Mouse (Mus musculus) liver, postnatal 0 days (tissue): ENCODE measurements around the gene Ptprk. TPM values are rescaled to one million over a fixed set of nuclear protein-coding genes. Genes with fewer than 3 reads are reported as not detected.

ENCODE experiments used
- ATAC-seq: fragments of 200-750 bp; cut with Nextera tagmentation; 2 replicates; pipeline ENCODE4 v1.8.0; 2017; ENCODE audit warnings: mild to moderate bottlenecking, moderate library complexity
- DNase-seq: peaks from one replicate; pipeline ENCODE4 v3.0.0-alpha.2; 2016
- H3K27ac ChIP-seq: fragments of 300-500 bp; sonication (generic); 2 replicates; pipeline ENCODE4 v1.5.1; 2014; ENCODE audit warnings: antibody characterized with exemption, moderate library complexity, mild to moderate bottlenecking, low read depth
- H3K27me3 ChIP-seq: fragments of 300-500 bp; sonication (generic); 2 replicates; pipeline ENCODE4 v1.6.1; 2014; ENCODE audit warnings: low read length, control low read depth, mixed read lengths; ENCODE audit not compliant: insufficient read depth
- H3K36me3 ChIP-seq: fragments of 300-500 bp; sonication (generic); replicated peaks from 2 replicates; pipeline ENCODE4 v1.6.1; 2014; ENCODE audit warnings: mild to moderate bottlenecking, control low read depth, low read length, moderate library complexity, mixed read lengths; ENCODE audit not compliant: insufficient read depth
- H3K4me1 ChIP-seq: fragments of 300-500 bp; sonication (generic); 2 replicates; pipeline ENCODE4 v1.6.1; 2014; ENCODE audit warnings: antibody characterized with exemption, mild to moderate bottlenecking, control low read depth; ENCODE audit not compliant: insufficient read depth
- H3K4me2 ChIP-seq: fragments of 300-500 bp; sonication (generic); 2 replicates; pipeline ENCODE4 v1.6.1; 2014; ENCODE audit warnings: low read depth, mild to moderate bottlenecking, low read length, moderate library complexity, mixed read lengths
- H3K4me3 ChIP-seq: fragments of 300-500 bp; sonication (generic); 2 replicates; pipeline ENCODE4 v1.5.1; 2014; ENCODE audit warnings: low read depth, low read length
- H3K9ac ChIP-seq: fragments of 300-500 bp; sonication (generic); replicated peaks from 2 replicates; pipeline ENCODE4 v1.6.1; 2014; ENCODE audit warnings: mild to moderate bottlenecking, moderate library complexity
- H3K9me3 ChIP-seq: fragments of 300-500 bp; sonication (generic); 2 replicates; pipeline ENCODE4 v1.6.1; 2016; ENCODE audit warnings: mild to moderate bottlenecking, control low read depth, low read length, mixed read lengths
- CTCF ChIP-seq: sonication (generic); IDR thresholded peaks from 2 replicates; pipeline ENCODE4 v1.5.1; 2016; ENCODE audit warnings: antibody characterized with exemption, low read depth
- EP300 ChIP-seq: IDR thresholded peaks from 2 replicates; pipeline ENCODE4 v1.6.1; 2016; ENCODE audit warnings: antibody characterized with exemption, low read depth, mild to moderate bottlenecking
- WGBS: fragments of 180-500 bp; shearing (Covaris S2); extraction: QIAGEN DNeasy Blood & Tissue Kit; methylation state at CpG from one replicate; pipeline ENCODE4 v1.1.7; 2014; ENCODE audit not compliant: insufficient replicate concordance; 5-methylcytosine and 5-hydroxymethylcytosine counted together
- polyA plus RNA-seq: library from polyadenylated mRNA; unstranded; fragments of >200 nt; fragmentation: Nextera tagmentation; extraction: Ambion mirVana; gene quantifications from 2 replicates; pipeline ENCODE4 v1.2.1, GENCODE M21; 2015

Ptprk gene
- polyA plus RNA-seq, 1 experiment from 2014 or later, result 11.1 TPM

- Histone ChIP-seq H3K4me3 (no peak overlapping the region), H3K27me3 (no peaks in the 10 kb centered on the region), H3K4me2 (no peak overlapping the region), H3K36me3 (no peaks in the 10 kb centered on the region), H3K4me1 (peaks cover 3% of the 10 kb centered on the region; the same call in 1 of the 2 replicates), H3K27ac (no peak overlapping the region), H3K9ac (no peak overlapping the region), H3K9me3 (no peaks in the 10 kb centered on the region)
- TF ChIP-seq EP300 (no peak), CTCF (no peak)
- ATAC-seq (no peak), DNase-seq (no peak)
- WGBS, result 65% methylated on average over 4 of the region's 4 CpGs
Measured at GRCm38 (mm10) chr10:28103406-28103906, 28.8 kb downstream of the Ptprk start.

- Histone ChIP-seq H3K4me3 (no peak overlapping the region), H3K27ac (no peak overlapping the region), H3K4me1 (peaks cover 3% of the 10 kb centered on the region; the same call in 1 of the 2 replicates), H3K27me3 (no peaks in the 10 kb centered on the region), H3K4me2 (no peak overlapping the region), H3K9me3 (no peaks in the 10 kb centered on the region), H3K9ac (no peak overlapping the region), H3K36me3 (no peaks in the 10 kb centered on the region)
- DNase-seq (no peak), ATAC-seq (no peak)
- WGBS, result 69% methylated on average over 2 of the region's 2 CpGs
- TF ChIP-seq CTCF (no peak), EP300 (no peak)
Measured at GRCm38 (mm10) chr10:28103924-28104323, 29.3 kb downstream of the Ptprk start.

DNA sequence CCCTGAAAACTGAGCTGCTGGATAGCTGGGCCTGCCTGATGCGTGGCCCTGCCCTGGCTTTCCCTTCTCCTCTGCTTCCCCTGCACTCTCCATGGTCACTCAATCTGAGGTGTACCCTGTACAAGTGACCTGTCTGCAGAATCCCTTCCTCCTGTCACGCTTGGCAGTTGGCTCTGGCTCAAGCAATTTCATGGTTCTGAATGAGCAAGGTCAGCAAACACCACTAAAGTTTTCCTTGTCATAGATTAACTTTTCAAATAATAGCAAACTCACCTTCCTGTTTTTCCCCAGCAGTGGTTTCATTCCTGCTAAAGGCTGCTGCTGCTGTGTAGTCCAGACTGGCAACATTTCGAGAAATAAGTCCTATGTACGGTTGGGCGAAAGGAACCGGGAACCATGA lies 30.6 kb downstream of the Ptprk start:
- no peak overlapping the region for H3K9ac ChIP-seq
- H3K27me3 ChIP-seq, result no peaks in the 10 kb centered on the region
- TF ChIP-seq EP300, result no peak
- TF ChIP-seq CTCF, result no peak
- WGBS, result 56% methylated on average over 6 of the region's 6 CpGs
- peak; percentile 40 for DNase-seq
- no peaks in the 10 kb centered on the region for H3K9me3 ChIP-seq
- peak; percentile 75 for ATAC-seq
- no peaks in the 10 kb centered on the region for H3K36me3 ChIP-seq
- H3K27ac ChIP-seq, result peak overlapping the region; percentile 40; the same call in 1 of the 2 replicates
- H3K4me3 ChIP-seq, result no peak overlapping the region
- H3K4me1 ChIP-seq, result no peaks in the 10 kb centered on the region
- peak overlapping the region; percentile 49 for H3K4me2 ChIP-seq

- WGBS, result 53% methylated on average over 8 of the region's 8 CpGs
- 0 out of 2 replicates have a peak, but pooled peaks cover 2% of the 10 kb centered on the region for H3K4me1 ChIP-seq
- H3K27me3 ChIP-seq, result no peaks in the 10 kb centered on the region
- H3K36me3 ChIP-seq, result no peaks in the 10 kb centered on the region
- no peak for TF ChIP-seq CTCF
- TF ChIP-seq EP300, result no peak
- DNase-seq (no peak), ATAC-seq (no peak)
- no peak overlapping the region for H3K9ac ChIP-seq
- H3K9me3 ChIP-seq, result no peaks in the 10 kb centered on the region
- no peak overlapping the region for H3K4me3 ChIP-seq
- H3K27ac ChIP-seq, result no peak overlapping the region
- no peak overlapping the region for H3K4me2 ChIP-seq
Measured at GRCm38 (mm10) chr10:28112826-28113589, 38.4 kb downstream of the Ptprk start.

DNA sequence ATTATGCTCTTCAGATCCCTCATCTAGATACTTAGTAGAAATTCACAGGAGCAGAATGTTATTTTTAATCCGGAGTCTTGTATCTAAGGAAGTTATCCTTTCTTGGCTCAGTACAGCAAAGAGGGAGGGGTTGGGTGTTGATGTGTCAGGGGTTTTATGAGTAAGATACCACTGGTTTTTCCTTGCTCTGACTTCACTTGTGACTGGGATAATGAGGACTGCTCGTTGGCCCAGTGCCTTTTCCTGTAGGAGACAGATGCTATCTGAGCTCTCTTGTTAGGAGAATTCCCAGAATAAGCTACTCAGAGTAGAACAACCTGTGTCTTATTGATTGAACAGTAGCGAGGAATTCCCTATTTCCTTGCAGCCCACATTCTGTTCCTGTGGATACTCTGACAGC lies 39.3 kb downstream of the Ptprk start:
- Histone ChIP-seq H3K4me2 (peak overlapping the region; percentile 31; the same call in 1 of the 2 replicates), H3K27me3 (no peaks in the 10 kb centered on the region), H3K36me3 (no peaks in the 10 kb centered on the region), H3K4me1 (peaks cover 5% of the 10 kb centered on the region; the same call in 1 of the 2 replicates), H3K4me3 (no peak overlapping the region), H3K9ac (no peak overlapping the region), H3K27ac (no peak overlapping the region), H3K9me3 (no peaks in the 10 kb centered on the region)
- ATAC-seq, result no peak
- 45% methylated on average over 3 of the region's 3 CpGs for WGBS
- DNase-seq, result no peak
- no peak for TF ChIP-seq CTCF
- TF ChIP-seq EP300, result no peak

DNA sequence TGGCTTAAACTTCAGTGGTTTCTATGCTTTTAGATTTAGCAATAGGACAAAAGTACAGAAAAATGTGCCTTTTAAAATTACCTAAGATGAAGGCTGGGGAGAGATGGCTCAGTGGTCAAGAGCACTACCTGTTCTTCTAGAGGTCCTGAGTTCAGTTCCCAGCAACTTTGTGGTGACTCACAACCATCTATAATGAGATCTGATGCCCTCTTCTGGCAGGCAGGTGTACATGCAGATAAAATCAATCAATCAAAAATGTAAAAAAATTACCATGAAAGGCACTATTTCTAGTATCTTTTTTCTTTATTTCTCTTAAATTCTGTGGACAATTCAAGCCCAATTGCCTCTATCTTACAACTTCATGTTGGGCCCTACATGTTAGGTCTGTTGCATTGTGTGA lies 42.4 kb downstream of the Ptprk start:
- TF ChIP-seq CTCF, result no peak
- TF ChIP-seq EP300, result no peak
- H3K27ac ChIP-seq, result no peak overlapping the region
- DNase-seq, result no peak

More for the DNA sequence above, 42.4 kb downstream of the Ptprk start:
- Histone ChIP-seq H3K4me2 (no peak overlapping the region), H3K4me1 (peaks cover 6% of the 10 kb centered on the region; the same call in 1 of the 2 replicates), H3K9ac (no peak overlapping the region), H3K9me3 (no peaks in the 10 kb centered on the region), H3K4me3 (no peak overlapping the region), H3K27me3 (no peaks in the 10 kb centered on the region), H3K36me3 (no peaks in the 10 kb centered on the region)
- no peak for ATAC-seq
